Mouse (Mus musculus) limb, embryonic 12.5 days (tissue): ENCODE measurements around the gene Mical2. TPM values are rescaled to one million over a fixed set of nuclear protein-coding genes. Genes with fewer than 3 reads are reported as not detected.

ENCODE experiments used
- ATAC-seq: fragments of 200-750 bp; cut with Nextera tagmentation; 2 replicates; pipeline ENCODE4 v1.8.0; 2017; ENCODE audit warnings: low read depth, moderate TSS enrichment; ENCODE audit not compliant: insufficient number of reproducible peaks, insufficient read depth, low FRiP score, low TSS enrichment
- H3K27ac ChIP-seq: fragments of 300-500 bp; sonication (generic); 2 replicates; pipeline ENCODE4 v1.5.1; 2016; ENCODE audit warnings: mild to moderate bottlenecking, moderate library complexity
- H3K27me3 ChIP-seq: fragments of 300-500 bp; sonication (generic); 2 replicates; pipeline ENCODE4 v1.6.1; 2016; ENCODE audit warnings: mild to moderate bottlenecking, moderate library complexity
- H3K36me3 ChIP-seq: fragments of 300-500 bp; sonication (generic); 2 replicates; pipeline ENCODE4 v1.6.1; 2016; ENCODE audit warnings: mild to moderate bottlenecking, moderate library complexity
- H3K4me1 ChIP-seq: fragments of 300-500 bp; sonication (generic); replicated peaks from 2 replicates; pipeline ENCODE4 v1.6.1; 2016
- H3K4me2 ChIP-seq: fragments of 300-500 bp; sonication (generic); 2 replicates; pipeline ENCODE4 v1.6.1; 2016; ENCODE audit warnings: mild to moderate bottlenecking, moderate library complexity
- H3K4me3 ChIP-seq: fragments of 300-500 bp; sonication (generic); replicated peaks from 2 replicates; pipeline ENCODE4 v1.5.1; 2016; ENCODE audit warnings: mild to moderate bottlenecking
- H3K9ac ChIP-seq: fragments of 300-500 bp; sonication (generic); replicated peaks from 2 replicates; pipeline ENCODE4 v1.6.1; 2016; ENCODE audit warnings: mild to moderate bottlenecking, moderate library complexity
- H3K9me3 ChIP-seq: fragments of 300-500 bp; sonication (generic); 2 replicates; pipeline ENCODE4 v1.6.1; 2016; ENCODE audit warnings: mild to moderate bottlenecking, moderate library complexity
- WGBS: fragments of 180-500 bp; shearing (Covaris S2); methylation state at CpG from one replicate; pipeline ENCODE4 v1.1.7; 2016; 5-methylcytosine and 5-hydroxymethylcytosine counted together
- polyA plus RNA-seq: library from polyadenylated mRNA; unstranded; fragments of >200 nt; fragmentation: Nextera tagmentation; extraction: Ambion mirVana; gene quantifications from 2 replicates; pipeline ENCODE4 v1.2.1, GENCODE M21; 2016

Mical2 gene
- polyA plus RNA-seq, 1 experiment from 2014 or later = 2.4 TPM

DNA sequence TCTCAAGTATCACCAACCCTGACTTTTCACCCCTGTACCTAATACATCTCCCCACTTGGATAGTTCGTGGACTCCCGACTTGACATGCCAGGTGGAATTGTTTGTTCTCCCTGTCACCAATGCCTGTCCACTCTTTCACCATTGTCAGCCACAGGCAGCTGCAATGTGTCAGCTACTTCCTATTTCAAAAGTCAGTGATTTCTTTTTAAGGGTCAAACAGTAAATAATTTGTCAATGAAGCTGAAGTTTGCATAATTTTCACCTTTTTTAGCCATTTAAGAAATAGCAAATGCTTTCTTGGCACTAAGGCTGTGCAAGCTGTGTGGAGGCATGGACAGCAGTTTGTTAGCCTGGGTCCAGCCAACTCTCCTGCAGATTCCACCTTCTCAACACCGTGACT, 214.2 kb downstream of the Mical2 start:
- no peak overlapping the region for H3K9ac ChIP-seq
- ATAC-seq = no peak
- 79% methylated on average over 3 of the region's 3 CpGs for WGBS

DNA sequence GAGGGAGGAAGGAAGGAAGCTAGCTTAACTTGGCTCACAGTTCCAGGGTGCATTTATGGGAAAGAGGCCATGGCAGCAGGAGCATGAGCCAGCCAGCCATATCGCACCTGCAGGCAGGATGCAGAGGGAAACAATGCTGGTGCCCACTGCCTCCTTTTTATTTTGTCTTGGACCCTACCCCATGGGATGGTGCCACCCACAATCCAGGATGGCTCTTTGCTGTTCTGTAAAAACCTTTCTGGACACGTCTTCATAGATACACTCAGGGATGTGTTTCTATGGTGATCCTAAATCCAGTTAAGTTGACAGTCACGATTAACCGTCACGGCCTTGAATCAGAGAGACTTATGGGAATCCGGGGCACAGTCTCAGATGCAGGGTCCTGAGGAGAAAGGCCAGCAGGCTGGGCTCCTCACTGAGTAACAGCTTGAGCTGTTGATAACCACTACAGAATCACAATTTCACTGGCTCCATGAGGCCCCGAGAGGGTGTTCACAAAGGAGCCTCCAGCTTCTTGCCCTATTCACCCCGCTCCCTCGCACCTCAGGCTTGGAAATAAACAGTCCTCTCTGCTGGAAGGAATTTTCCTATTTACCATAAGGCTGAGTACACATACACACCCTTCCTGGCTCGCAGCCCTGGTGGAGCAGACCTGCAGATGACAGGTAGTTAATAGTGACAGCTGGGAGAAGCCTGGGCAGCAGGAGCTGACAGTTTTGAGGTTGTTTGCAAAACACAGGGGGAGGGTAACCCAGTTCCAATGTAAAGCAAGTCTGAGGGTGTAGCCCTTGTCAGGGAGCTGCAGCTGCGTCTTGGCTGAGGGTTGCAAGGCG, 218.7 kb downstream of the Mical2 start:
- H3K9me3 ChIP-seq = 0 out of 2 replicates have a peak, but pooled peaks cover 5% of the 10 kb centered on the region
- H3K4me2 ChIP-seq = peak overlapping the region; percentile 35
- H3K27ac ChIP-seq = 0 out of 2 replicates have a peak overlapping the region, but pooled peaks have one; percentile 2
- H3K4me1 ChIP-seq = peaks cover 48% of the 10 kb centered on the region
- H3K4me3 ChIP-seq = no peak overlapping the region
- WGBS = 30% methylated on average over 12 of the region's 12 CpGs
- 0 out of 2 replicates have a peak overlapping the region, but pooled peaks have one; percentile 23 for H3K9ac ChIP-seq
- ATAC-seq = peak; percentile 66; the same call in 1 of the 2 replicates
- H3K27me3 ChIP-seq = no peaks in the 10 kb centered on the region
- H3K36me3 ChIP-seq = no peaks in the 10 kb centered on the region; the same call in 1 of the 2 replicates

More for the DNA sequence above, 214.2 kb downstream of the Mical2 start:
- peaks cover 45% of the 10 kb centered on the region for H3K4me1 ChIP-seq
- no peak overlapping the region for H3K4me3 ChIP-seq
- no peak overlapping the region for H3K4me2 ChIP-seq
- H3K27me3 ChIP-seq = no peaks in the 10 kb centered on the region
- H3K9me3 ChIP-seq = peaks cover 6% of the 10 kb centered on the region; the same call in 1 of the 2 replicates
- peaks cover 12% of the 10 kb centered on the region for H3K36me3 ChIP-seq
- H3K27ac ChIP-seq = no peak overlapping the region

DNA sequence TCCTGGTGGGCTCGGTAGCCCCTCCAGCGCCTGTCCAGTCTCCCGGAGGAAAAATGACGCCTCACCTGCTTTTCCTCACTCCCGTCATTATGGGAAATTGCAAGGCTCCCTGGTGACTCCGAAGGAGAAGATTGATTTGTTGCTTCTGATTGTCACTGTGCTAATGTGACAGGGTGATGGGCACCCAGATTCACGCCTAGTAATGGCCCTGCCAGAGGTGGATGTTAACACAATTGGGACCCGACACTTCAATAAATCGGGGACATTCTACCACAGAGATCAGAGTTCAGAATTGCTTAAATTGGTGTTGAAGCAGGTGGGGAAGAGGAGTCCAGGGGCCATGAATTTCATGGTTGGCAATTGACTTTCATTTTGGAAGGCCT, 219.3 kb downstream of the Mical2 start:
- WGBS = 9% methylated on average over 9 of the region's 9 CpGs
- Histone ChIP-seq H3K4me3 (no peak overlapping the region), H3K27ac (no peak overlapping the region), H3K9ac (0 out of 2 replicates have a peak overlapping the region, but pooled peaks have one; percentile 23), H3K9me3 (0 out of 2 replicates have a peak, but pooled peaks cover 5% of the 10 kb centered on the region), H3K4me2 (peak overlapping the region; percentile 35), H3K36me3 (no peaks in the 10 kb centered on the region; the same call in 1 of the 2 replicates), H3K27me3 (no peaks in the 10 kb centered on the region), H3K4me1 (peaks cover 48% of the 10 kb centered on the region)
- ATAC-seq = no peak

- H3K9ac ChIP-seq = no peak overlapping the region
- WGBS = 89% methylated on average over 4 of the region's 4 CpGs
- no peak overlapping the region for H3K4me2 ChIP-seq
- peaks cover 36% of the 10 kb centered on the region for H3K4me1 ChIP-seq
- H3K36me3 ChIP-seq = no peaks in the 10 kb centered on the region; the same call in 1 of the 2 replicates
- H3K4me3 ChIP-seq = no peak overlapping the region
- 0 out of 2 replicates have a peak, but pooled peaks cover 5% of the 10 kb centered on the region for H3K9me3 ChIP-seq
- H3K27me3 ChIP-seq = no peaks in the 10 kb centered on the region
- ATAC-seq = no peak
- no peak overlapping the region for H3K27ac ChIP-seq
Observed at GRCm38 (mm10) chr7:112446498-112446897, 220.8 kb downstream of the Mical2 start.

- H3K27me3 ChIP-seq = no peaks in the 10 kb centered on the region
- no peak overlapping the region for H3K9ac ChIP-seq
- no peak overlapping the region for H3K4me3 ChIP-seq
- peaks cover 26% of the 10 kb centered on the region for H3K4me1 ChIP-seq
- no peak overlapping the region for H3K4me2 ChIP-seq
- WGBS = 85% methylated on average over 8 of the region's 8 CpGs
- 0 out of 2 replicates have a peak, but pooled peaks cover 5% of the 10 kb centered on the region for H3K9me3 ChIP-seq
- H3K27ac ChIP-seq = no peak overlapping the region
- ATAC-seq = no peak
- H3K36me3 ChIP-seq = no peaks in the 10 kb centered on the region; the same call in 1 of the 2 replicates
Observed at GRCm38 (mm10) chr7:112449954-112450700, 224.5 kb downstream of the Mical2 start.

DNA sequence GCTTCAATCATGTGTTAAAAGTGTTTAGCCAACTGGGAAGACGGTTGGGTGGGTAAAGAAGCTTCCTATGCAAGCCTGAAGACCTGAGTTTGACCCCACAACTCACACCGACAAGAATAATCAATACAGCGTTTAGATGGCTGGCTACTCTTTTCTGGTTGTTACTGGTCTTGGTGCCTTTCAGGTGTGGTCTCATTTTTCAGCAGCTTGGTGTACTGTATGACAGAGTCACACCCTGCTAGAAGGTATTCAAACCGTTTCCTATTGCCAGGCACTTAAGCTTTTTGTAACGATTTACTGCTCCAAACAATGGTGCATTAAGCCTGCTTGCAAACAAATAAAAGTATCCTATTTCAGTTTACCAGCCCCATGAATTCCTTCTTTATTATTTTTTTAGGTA, 226.8 kb downstream of the Mical2 start:
- Histone ChIP-seq H3K9ac (no peak overlapping the region), H3K4me3 (no peak overlapping the region), H3K27me3 (no peaks in the 10 kb centered on the region), H3K4me2 (no peak overlapping the region), H3K9me3 (no peaks in the 10 kb centered on the region), H3K4me1 (peaks cover 30% of the 10 kb centered on the region), H3K27ac (no peak overlapping the region; the same call in 1 of the 2 replicates), H3K36me3 (no peaks in the 10 kb centered on the region)
- no peak for ATAC-seq
- WGBS = 51% methylated on average over 5 of the region's 5 CpGs

GRCm38 (mm10) chr7:112453805-112454214, 228.2 kb downstream of the Mical2 start:
- no peak for ATAC-seq
- Histone ChIP-seq H3K4me3 (no peak overlapping the region), H3K4me1 (peaks cover 40% of the 10 kb centered on the region), H3K9me3 (no peaks in the 10 kb centered on the region), H3K36me3 (no peaks in the 10 kb centered on the region), H3K27ac (peak overlapping the region; percentile 75), H3K4me2 (no peak overlapping the region), H3K27me3 (no peaks in the 10 kb centered on the region), H3K9ac (0 out of 2 replicates have a peak overlapping the region, but pooled peaks have one; percentile 37)
- WGBS = 5% methylated on average over 3 of the region's 3 CpGs

GRCm38 (mm10) chr7:112454380-112454779, 228.7 kb downstream of the Mical2 start:
- H3K4me3 ChIP-seq = no peak overlapping the region
- no peaks in the 10 kb centered on the region for H3K36me3 ChIP-seq
- no peak overlapping the region for H3K9ac ChIP-seq
- H3K4me1 ChIP-seq = peaks cover 43% of the 10 kb centered on the region
- no peak overlapping the region for H3K4me2 ChIP-seq
- no peak for ATAC-seq
- no peaks in the 10 kb centered on the region for H3K9me3 ChIP-seq
- H3K27ac ChIP-seq = peak overlapping the region; percentile 75
- WGBS = 63% methylated on average over 6 of the region's 6 CpGs
- no peaks in the 10 kb centered on the region for H3K27me3 ChIP-seq

DNA sequence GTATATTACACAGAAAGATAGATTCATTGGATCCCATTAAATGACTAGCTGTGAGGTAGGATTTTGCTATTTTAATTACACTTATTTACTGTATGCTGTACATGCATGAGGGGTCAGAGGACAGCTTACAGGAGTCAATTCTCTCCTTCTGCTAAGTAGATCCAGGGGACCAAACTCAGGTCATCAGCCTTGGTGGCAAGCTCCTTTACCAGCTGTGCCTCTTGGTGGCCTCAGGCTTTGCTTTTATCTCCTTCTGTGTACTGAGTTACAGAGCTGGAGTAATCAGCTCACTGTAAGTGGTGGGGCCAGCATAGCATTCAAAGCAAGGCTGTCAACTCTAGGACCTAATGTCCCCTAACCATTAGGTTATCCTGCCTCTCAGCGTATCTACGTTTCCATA, 229.3 kb downstream of the Mical2 start:
- H3K4me2 ChIP-seq = no peak overlapping the region
- 88% methylated on average over 2 of the region's 2 CpGs for WGBS
- no peak overlapping the region for H3K27ac ChIP-seq
- H3K27me3 ChIP-seq = no peaks in the 10 kb centered on the region
- H3K4me1 ChIP-seq = peaks cover 46% of the 10 kb centered on the region
- no peak overlapping the region for H3K4me3 ChIP-seq
- no peak overlapping the region for H3K9ac ChIP-seq
- no peak for ATAC-seq
- H3K36me3 ChIP-seq = no peaks in the 10 kb centered on the region
- H3K9me3 ChIP-seq = no peaks in the 10 kb centered on the region

DNA sequence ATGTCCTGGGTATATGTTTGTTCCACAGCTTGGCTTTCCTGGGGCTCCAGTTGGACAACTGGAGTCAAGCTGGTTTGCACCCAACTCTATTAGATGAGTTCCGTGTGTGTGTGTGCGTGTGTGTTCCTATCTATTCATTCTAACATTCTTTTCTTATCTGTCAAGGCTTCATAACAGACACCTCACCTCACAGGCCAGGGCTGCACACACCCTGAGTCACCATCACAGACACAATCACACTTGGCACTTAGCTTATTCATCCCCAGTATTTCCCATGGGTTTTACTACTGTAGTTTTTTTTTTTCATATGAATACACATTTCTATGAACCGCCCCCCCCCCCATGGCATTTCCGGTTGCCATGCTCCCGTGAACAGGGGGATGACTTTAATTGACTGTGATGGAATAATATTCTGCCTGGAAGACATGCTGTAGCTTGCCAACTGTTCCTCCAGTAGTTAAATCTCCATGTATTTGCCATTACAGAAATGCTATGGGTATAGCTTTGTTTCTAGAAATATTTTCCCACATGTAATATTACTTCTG, 230.0 kb downstream of the Mical2 start:
- Histone ChIP-seq H3K27me3 (no peaks in the 10 kb centered on the region), H3K27ac (no peak overlapping the region), H3K4me3 (no peak overlapping the region), H3K4me1 (peaks cover 51% of the 10 kb centered on the region), H3K9me3 (no peaks in the 10 kb centered on the region), H3K4me2 (no peak overlapping the region), H3K9ac (no peak overlapping the region), H3K36me3 (no peaks in the 10 kb centered on the region)
- WGBS = 88% methylated on average over 5 of the region's 5 CpGs
- ATAC-seq = no peak

- no peak overlapping the region for H3K4me3 ChIP-seq
- no peak for ATAC-seq
- no peak overlapping the region for H3K27ac ChIP-seq
- H3K9me3 ChIP-seq = no peaks in the 10 kb centered on the region
- H3K4me2 ChIP-seq = no peak overlapping the region
- 92% methylated on average over 4 of the region's 4 CpGs for WGBS
- no peaks in the 10 kb centered on the region for H3K27me3 ChIP-seq
- H3K9ac ChIP-seq = no peak overlapping the region
- peaks cover 58% of the 10 kb centered on the region for H3K4me1 ChIP-seq
- H3K36me3 ChIP-seq = no peaks in the 10 kb centered on the region
Observed at GRCm38 (mm10) chr7:112457373-112457772, 231.7 kb downstream of the Mical2 start.
